Mouse (Mus musculus) CD4-positive helper T cell, adult 2 months (primary cell): ENCODE results near the gene Cyb5b.

Experiments used
- DNase-seq: peaks from one replicate; pipeline ENCODE4 v3.0.0-alpha.2; 2012; ENCODE audit warnings: low read depth, missing footprints, low spot score

The Cyb5b gene

GRCm38 (mm10) chr8:107227011-107227626 is 76.7 kb downstream of the Cyb5b start:
- no peak for DNase-seq

GRCm38 (mm10) chr8:107233251-107233650 is 82.8 kb downstream of the Cyb5b start:
- no peak for DNase-seq

GRCm38 (mm10) chr8:107233718-107234117 is 83.3 kb downstream of the Cyb5b start:
- no peak for DNase-seq
